Mouse (Mus musculus): ENCODE measurements around the gene Frat2.

GRCm38 (mm10) chr19:41894959-41895358 is 47.0 kb upstream of the Frat2 start:
- TF ChIP-seq MAX (IDR thresholded peaks at IDR 0.05) (no peak), CTCF (IDR thresholded peaks at IDR 0.05; ENCODE audit: control insufficient read depth, insufficient read depth, insufficient read length) (no peak), USF1 (IDR thresholded peaks at IDR 0.05; ENCODE audit: low read depth) (no peak), MYOD1 (IDR thresholded peaks at IDR 0.05; ENCODE audit: control insufficient read depth, insufficient read length, low read depth) (no peak), MYOG (IDR thresholded peaks at IDR 0.05; ENCODE audit: control insufficient read depth, extremely low read depth, insufficient read length) (no peak), FOSL1 (IDR thresholded peaks at IDR 0.05; ENCODE audit: insufficient read depth, low read length, poor library complexity, severe bottlenecking) (no peak)
